Mouse (Mus musculus) midbrain, embryonic 16.5 days (tissue): ENCODE measurements around the gene Nln. TPM values are rescaled to one million over a fixed set of nuclear protein-coding genes. Genes with fewer than 3 reads are reported as not detected.

Experiments
- ATAC-seq: fragments of 200-750 bp; cut with Nextera tagmentation; 2 replicates; pipeline ENCODE4 v1.8.0; 2017; ENCODE audit warnings: moderate TSS enrichment
- H3K27ac ChIP-seq: fragments of 300-500 bp; sonication (generic); 2 replicates; pipeline ENCODE4 v1.5.1; 2014; ENCODE audit warnings: mild to moderate bottlenecking, low read length, mixed read lengths
- H3K27me3 ChIP-seq: fragments of 300-500 bp; sonication (generic); 2 replicates; pipeline ENCODE4 v1.6.1; 2014; ENCODE audit warnings: low read depth, low read length, mixed read lengths; ENCODE audit not compliant: control insufficient read depth, insufficient read depth
- H3K36me3 ChIP-seq: fragments of 300-500 bp; sonication (generic); 2 replicates; pipeline ENCODE4 v1.6.1; 2014; ENCODE audit warnings: mild to moderate bottlenecking, low read length, moderate library complexity, mixed read lengths; ENCODE audit not compliant: control insufficient read depth, insufficient read depth
- H3K4me1 ChIP-seq: fragments of 300-500 bp; sonication (generic); 2 replicates; pipeline ENCODE4 v1.6.1; 2014; ENCODE audit warnings: mild to moderate bottlenecking, low read length, mixed read lengths; ENCODE audit not compliant: control insufficient read depth, insufficient read depth
- H3K4me2 ChIP-seq: fragments of 300-500 bp; sonication (generic); 2 replicates; pipeline ENCODE4 v1.6.1; 2014; ENCODE audit warnings: mild to moderate bottlenecking, low read length, mixed read lengths
- H3K4me3 ChIP-seq: fragments of 300-500 bp; sonication (generic); 2 replicates; pipeline ENCODE4 v1.5.1; 2014; ENCODE audit warnings: low read depth, mild to moderate bottlenecking, low read length, moderate library complexity, mixed read lengths
- H3K9ac ChIP-seq: fragments of 300-500 bp; sonication (generic); 2 replicates; pipeline ENCODE4 v1.6.1; 2014; ENCODE audit warnings: low read depth, low read length, mixed read lengths
- H3K9me3 ChIP-seq: fragments of 300-500 bp; sonication (generic); replicated peaks from 2 replicates; pipeline ENCODE4 v1.6.1; 2014; ENCODE audit warnings: mild to moderate bottlenecking, low read length, mixed read lengths; ENCODE audit not compliant: control insufficient read depth, poor library complexity, severe bottlenecking
- WGBS: fragments of 180-500 bp; shearing (Covaris S2); extraction: QIAGEN DNeasy Blood & Tissue Kit; methylation state at CpG from one replicate; pipeline ENCODE4 v1.1.7; 2014; 5-methylcytosine and 5-hydroxymethylcytosine counted together
- polyA plus RNA-seq: library from polyadenylated mRNA; unstranded; fragments of >200 nt; fragmentation: Nextera tagmentation; extraction: Ambion mirVana; gene quantifications from 2 replicates; pipeline ENCODE4 v1.2.1, GENCODE M21; 2015

The Nln gene
- polyA plus RNA-seq, 1 experiment from 2014 or later = 76.3 TPM

- Histone ChIP-seq H3K4me1 (no peaks in the 10 kb centered on the region), H3K4me2 (no peak overlapping the region), H3K9ac (no peak overlapping the region), H3K27ac (no peak overlapping the region), H3K4me3 (no peak overlapping the region), H3K27me3 (no peaks in the 10 kb centered on the region), H3K36me3 (peaks cover 36% of the 10 kb centered on the region), H3K9me3 (no peaks in the 10 kb centered on the region)
- 71% methylated on average over 1 of the region's 1 CpGs for WGBS
- ATAC-seq = no peak
These were observed 49.2 kb downstream of the Nln start for GRCm38 (mm10) chr13:104060231-104060630.

GRCm38 (mm10) chr13:104059536-104059935 is 49.9 kb downstream of the Nln start:
- no peaks in the 10 kb centered on the region for H3K27me3 ChIP-seq
- H3K9ac ChIP-seq = no peak overlapping the region
- 90% methylated on average over 4 of the region's 4 CpGs for WGBS
- no peak overlapping the region for H3K4me3 ChIP-seq
- no peak overlapping the region for H3K4me2 ChIP-seq
- no peak overlapping the region for H3K27ac ChIP-seq
- H3K4me1 ChIP-seq = no peaks in the 10 kb centered on the region
- ATAC-seq = no peak
- peaks cover 32% of the 10 kb centered on the region for H3K36me3 ChIP-seq
- H3K9me3 ChIP-seq = no peaks in the 10 kb centered on the region

GRCm38 (mm10) chr13:104058761-104059160 is 50.7 kb downstream of the Nln start:
- peaks cover 32% of the 10 kb centered on the region for H3K36me3 ChIP-seq
- H3K9me3 ChIP-seq = no peaks in the 10 kb centered on the region
- no peak overlapping the region for H3K27ac ChIP-seq
- no peak overlapping the region for H3K9ac ChIP-seq
- no peak for ATAC-seq
- H3K4me1 ChIP-seq = no peaks in the 10 kb centered on the region
- WGBS = 88% methylated on average over 9 of the region's 9 CpGs
- no peak overlapping the region for H3K4me2 ChIP-seq
- H3K4me3 ChIP-seq = no peak overlapping the region
- H3K27me3 ChIP-seq = no peaks in the 10 kb centered on the region

GRCm38 (mm10) chr13:104052271-104052753 is 57.1 kb downstream of the Nln start:
- Histone ChIP-seq H3K27me3 (no peaks in the 10 kb centered on the region), H3K4me2 (no peak overlapping the region), H3K36me3 (peaks cover 35% of the 10 kb centered on the region), H3K4me1 (no peaks in the 10 kb centered on the region), H3K4me3 (no peak overlapping the region), H3K9me3 (no peaks in the 10 kb centered on the region), H3K27ac (no peak overlapping the region), H3K9ac (no peak overlapping the region)
- 90% methylated on average over 9 of the region's 9 CpGs for WGBS
- ATAC-seq = no peak

GRCm38 (mm10) chr13:104048835-104049234 is 60.6 kb downstream of the Nln start:
- Histone ChIP-seq H3K27ac (no peak overlapping the region), H3K4me2 (no peak overlapping the region), H3K9ac (no peak overlapping the region), H3K4me3 (no peak overlapping the region), H3K36me3 (peaks cover 30% of the 10 kb centered on the region), H3K9me3 (no peaks in the 10 kb centered on the region), H3K4me1 (no peaks in the 10 kb centered on the region), H3K27me3 (no peaks in the 10 kb centered on the region)
- 39% methylated on average over 3 of the region's 3 CpGs for whole genome bisulfite sequencing
- 0 out of 2 replicates have a peak, but pooled peaks have one; percentile 17 for ATAC-seq

- H3K9ac ChIP-seq = no peak overlapping the region
- WGBS = 85% methylated on average over 4 of the region's 4 CpGs
- H3K4me3 ChIP-seq = no peak overlapping the region
- no peak overlapping the region for H3K27ac ChIP-seq
- no peak overlapping the region for H3K4me2 ChIP-seq
- ATAC-seq = no peak
- H3K4me1 ChIP-seq = no peaks in the 10 kb centered on the region
- H3K9me3 ChIP-seq = no peaks in the 10 kb centered on the region
- no peaks in the 10 kb centered on the region for H3K27me3 ChIP-seq
- H3K36me3 ChIP-seq = peaks cover 16% of the 10 kb centered on the region
These were observed 64.3 kb downstream of the Nln start for GRCm38 (mm10) chr13:104045108-104045507.

GRCm38 (mm10) chr13:104044332-104044731 is 65.1 kb downstream of the Nln start:
- Histone ChIP-seq H3K9me3 (no peaks in the 10 kb centered on the region), H3K4me2 (no peak overlapping the region), H3K27ac (no peak overlapping the region), H3K4me1 (no peaks in the 10 kb centered on the region), H3K27me3 (no peaks in the 10 kb centered on the region), H3K4me3 (no peak overlapping the region), H3K36me3 (peaks cover 14% of the 10 kb centered on the region), H3K9ac (no peak overlapping the region)
- ATAC-seq = no peak
- WGBS = 89% methylated on average over 4 of the region's 4 CpGs

GRCm38 (mm10) chr13:104042738-104043137 is 66.7 kb downstream of the Nln start:
- H3K9ac ChIP-seq = no peak overlapping the region
- H3K36me3 ChIP-seq = peaks cover 10% of the 10 kb centered on the region
- H3K27me3 ChIP-seq = no peaks in the 10 kb centered on the region
- no peak overlapping the region for H3K27ac ChIP-seq
- H3K4me3 ChIP-seq = no peak overlapping the region
- no peak for ATAC-seq
- H3K4me1 ChIP-seq = no peaks in the 10 kb centered on the region
- H3K4me2 ChIP-seq = no peak overlapping the region
- 86% methylated on average over 8 of the region's 8 CpGs for WGBS
- no peaks in the 10 kb centered on the region for H3K9me3 ChIP-seq

GRCm38 (mm10) chr13:104041481-104041880 is 67.9 kb downstream of the Nln start:
- Histone ChIP-seq H3K4me2 (no peak overlapping the region), H3K27ac (no peak overlapping the region), H3K36me3 (peaks cover 5% of the 10 kb centered on the region), H3K4me3 (no peak overlapping the region), H3K9me3 (no peaks in the 10 kb centered on the region), H3K9ac (no peak overlapping the region), H3K27me3 (no peaks in the 10 kb centered on the region), H3K4me1 (no peaks in the 10 kb centered on the region)
- no peak; the same call in 1 of the 2 replicates for ATAC-seq
- WGBS = 98% methylated on average over 7 of the region's 7 CpGs
